Mouse (Mus musculus) ES-CJ7 (cell line): ENCODE data around the gene Pir.
A peak's percentile ranks its signal among the peaks of the same experiment; 100 is the strongest.

Source experiments
- DNase-seq: peaks from one replicate; pipeline ENCODE4 v3.0.0; 2011; ENCODE audit warnings: low read depth, low spot score

Pir gene

DNA sequence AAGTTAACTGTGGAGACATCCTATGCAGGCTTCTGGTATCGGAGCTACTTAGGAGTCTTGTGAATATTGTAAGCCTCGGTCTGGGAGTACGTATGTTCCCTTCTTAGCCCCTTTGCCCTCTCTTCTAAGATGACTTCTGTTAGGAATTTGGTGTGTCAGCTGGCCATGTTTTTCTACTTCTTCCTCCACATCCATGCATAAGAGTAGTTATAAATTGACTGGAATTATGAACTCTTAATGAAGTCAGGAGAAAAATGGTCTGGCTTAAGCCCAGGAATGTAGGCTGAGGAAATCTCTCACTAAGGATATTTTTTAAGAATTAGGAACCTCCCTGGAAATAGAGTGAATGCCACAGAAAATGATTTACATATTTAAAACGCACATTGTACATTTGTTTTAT, 69.4 kb downstream of the Pir start:
- DNase-seq = no peak

DNA sequence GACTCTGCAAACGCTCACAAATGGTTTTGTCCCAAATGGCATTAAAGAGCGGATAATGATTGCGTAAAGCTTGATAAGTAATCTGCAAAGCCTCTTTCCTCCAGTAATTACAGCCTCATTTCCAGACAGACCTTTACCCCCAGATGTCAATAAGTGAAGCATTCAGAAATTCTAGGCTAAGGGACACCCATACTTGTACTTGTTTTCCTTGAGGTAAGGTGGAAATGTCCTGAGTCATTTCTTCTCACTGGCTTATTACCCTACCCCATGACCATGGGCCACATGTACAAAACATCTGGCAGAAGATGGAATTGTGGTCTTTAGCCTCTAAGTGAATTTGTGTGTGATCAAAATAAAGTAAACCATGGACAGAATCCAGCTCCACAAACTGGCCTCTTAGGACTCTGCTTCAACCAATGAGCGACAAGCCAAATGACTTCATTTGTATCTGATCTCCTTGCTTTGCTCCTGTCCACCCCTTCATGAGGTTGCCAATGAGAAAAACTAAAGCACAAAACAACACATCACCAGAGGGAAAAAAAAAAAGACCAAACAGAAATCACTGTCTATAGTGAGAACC, 76.3 kb downstream of the Pir start:
- DNase-seq = no peak

DNA sequence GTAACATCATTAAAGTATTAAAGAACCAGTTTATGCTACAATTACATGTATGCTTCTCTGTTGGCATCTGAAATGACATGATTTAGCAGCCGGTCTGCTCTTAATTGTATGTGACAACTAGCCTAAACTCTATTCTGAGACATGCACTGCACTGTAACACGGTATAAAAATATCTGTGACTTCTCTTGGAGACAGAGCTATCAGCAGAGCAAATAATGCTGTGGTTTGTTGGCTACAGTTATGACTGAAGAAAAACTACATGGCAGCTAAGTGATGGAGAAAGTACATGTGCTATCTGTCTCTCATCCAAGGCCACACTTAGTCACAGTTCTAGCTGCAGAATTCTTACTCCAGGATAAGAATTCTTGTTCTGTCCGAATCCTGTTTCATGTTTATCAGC, 79.8 kb downstream of the Pir start:
- no peak for DNase-seq

DNA sequence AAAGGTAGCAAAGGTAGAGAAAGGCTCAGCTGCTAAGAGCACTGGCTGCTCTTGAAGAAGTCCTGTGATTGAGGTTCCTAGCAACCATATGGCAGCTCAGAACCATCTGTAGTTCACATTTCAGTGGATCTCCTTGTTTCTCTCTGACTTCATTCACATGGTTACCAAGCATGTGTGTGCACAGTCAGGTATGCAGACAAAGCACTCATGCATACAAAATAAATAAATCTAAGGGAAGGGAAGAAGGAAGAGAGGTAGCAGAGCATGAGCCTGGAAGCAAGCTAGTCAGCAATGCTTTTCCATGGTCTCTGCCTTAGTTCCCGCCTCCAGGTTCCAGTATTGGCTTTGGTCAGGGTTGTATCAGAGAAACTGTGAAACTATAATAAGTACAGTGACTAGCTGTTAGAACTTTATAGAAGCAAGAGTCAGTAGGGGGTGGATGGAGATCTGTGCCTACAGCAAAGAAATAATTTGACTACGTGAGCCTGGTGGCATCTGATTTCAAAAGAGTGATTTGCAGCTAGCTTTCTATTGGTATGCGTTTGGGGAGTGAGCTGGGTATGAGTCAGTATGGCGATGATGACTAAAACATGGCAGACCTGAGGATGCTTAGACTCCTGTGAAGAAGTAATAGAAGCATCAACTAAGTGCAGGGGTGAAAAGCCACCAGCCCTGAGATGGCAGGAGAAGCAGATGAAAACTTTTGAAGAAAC, 96.1 kb downstream of the Pir start:
- no peak for DNase-seq

DNA sequence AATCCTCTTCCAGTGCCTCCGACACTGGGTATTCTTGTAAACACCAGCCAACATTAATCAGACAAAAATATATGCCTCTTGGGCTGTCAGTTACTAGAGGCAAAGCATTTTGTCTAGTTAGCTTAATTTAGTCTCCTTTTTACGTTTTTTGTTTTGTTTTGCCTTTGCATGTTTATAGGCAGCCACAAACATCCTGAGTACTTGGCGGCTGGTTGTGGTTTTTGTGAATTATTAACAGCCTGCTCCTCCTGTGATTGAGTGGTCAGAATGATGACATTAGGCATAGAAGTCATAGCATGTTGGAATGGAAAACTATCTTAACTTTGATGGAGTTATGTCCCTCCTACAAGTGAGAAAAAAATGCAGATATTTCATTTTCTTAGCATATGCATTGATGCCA, 101.4 kb downstream of the Pir start:
- DNase-seq = no peak

DNA sequence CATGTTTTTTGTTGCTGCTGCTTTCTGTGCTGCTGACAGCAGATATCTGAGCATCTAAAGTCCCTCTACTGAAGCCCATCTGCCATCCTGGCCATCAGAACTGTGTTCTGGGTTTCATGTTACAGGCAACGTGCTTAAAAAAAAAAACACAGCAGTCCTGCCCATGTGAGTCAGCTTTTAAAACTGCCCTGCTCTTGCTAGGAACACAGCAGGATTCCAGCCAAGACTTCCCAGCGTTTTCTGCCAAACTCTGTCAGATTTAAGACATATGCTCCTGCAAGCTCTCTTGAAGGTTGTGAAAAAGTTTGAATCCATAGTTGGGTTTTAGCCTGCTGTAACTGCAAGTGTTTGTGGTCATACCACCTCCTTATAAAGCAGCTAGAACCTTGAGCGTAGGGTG, 103.9 kb downstream of the Pir start, which contains the start of gene Vegfd:
Gene Vegfd, plus strand, starts transcription at position 298 of the 400 bp plus-strand sequence.
- no peak for DNase-seq

DNA sequence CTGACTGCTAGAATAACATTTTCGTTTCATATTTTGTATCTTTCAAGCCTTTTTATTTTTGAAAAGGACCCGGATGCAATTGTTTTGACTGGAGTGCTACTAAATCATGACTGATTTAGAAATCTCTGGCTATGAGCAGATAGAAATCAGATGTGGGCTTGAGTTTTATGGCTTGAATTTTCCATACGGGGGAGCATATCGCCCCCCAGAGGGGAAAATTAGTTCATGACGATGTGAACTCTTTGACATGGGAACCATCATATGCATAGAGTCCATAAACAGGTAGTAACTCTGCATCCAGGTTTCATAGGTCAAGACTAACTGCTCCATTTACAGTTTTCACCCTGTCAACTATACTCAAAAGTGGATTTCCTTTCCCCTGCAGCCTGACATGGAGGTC, 105.4 kb downstream of the Pir start:
- DNase-seq = no peak

DNA sequence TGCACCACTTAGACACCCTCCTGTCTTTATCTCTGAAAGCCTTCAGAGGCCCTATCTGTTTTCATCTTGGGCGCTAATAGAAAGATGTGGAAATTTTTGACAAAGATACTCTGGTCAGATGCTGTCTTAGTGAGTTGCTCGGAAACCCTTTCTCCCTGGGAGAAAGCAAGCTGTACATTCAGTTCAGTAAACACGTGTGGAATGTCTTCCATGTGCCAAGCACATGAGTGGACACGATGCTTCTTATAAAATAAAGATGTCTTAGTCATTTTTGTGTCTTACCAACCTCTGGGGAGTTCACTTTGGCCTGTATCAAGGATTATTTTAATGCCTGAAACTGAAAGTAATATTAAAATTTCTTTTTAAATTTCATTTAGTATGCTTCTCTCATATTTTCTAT, 110.5 kb downstream of the Pir start:
- DNase-seq = no peak

DNA sequence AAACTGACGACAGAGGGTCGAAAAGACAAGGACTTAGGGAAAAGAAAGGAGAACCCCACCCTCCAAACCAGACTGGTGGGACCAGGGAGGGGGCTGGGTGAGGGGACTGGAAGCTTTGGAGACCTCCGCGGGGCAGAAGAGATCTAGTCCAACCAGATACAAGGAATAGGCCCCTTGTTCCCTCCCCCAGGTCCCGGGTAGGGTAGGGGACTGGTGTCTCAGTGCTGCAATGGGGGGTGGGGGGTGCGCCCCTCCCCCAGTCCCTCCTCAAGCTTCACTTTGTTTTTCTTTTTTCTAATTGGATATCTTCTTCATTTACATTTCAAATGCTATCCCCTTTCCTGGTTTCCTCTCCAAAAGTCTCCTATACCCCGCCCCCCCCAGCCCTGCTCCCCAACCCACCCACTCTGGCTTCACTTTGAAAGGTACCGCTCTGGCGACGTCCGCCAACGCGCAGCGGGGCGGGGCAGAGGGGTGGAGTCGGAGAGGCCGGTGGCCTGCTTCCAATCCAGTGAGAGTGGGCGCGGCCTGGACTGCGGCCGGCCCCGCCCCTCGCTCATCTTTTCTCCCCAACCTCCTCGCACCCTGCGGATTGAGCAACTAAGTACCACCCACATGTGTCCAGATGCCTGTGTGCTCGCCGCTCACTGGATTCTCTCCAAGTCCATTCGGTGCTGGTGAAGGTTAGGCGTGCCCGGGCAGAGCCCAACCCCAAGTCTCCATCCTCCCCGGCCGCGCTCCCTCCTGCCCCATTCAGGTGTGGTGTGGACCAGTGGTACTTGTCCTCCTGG, 112.6 kb downstream of the Pir start:
- DNase-seq = peak; percentile 94

DNA sequence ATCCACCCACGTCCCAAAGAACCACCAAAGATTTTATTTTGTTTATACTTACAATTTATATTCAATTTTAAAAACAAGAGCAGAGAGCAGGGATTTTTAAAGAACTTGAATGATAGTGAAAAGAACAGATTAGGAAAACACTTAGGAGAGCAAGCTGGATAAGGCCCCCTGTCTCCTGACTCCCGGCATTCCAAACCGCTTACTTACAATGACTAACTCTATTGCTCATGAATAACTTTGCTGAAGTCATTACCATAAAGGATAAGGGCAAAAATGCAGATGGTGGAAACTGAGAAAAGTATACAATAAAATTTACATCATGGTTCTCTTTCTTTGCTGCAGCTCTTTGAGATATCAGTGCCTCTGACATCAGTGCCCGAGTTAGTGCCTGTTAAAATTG, 124.9 kb downstream of the Pir start:
- DNase-seq = no peak

DNA sequence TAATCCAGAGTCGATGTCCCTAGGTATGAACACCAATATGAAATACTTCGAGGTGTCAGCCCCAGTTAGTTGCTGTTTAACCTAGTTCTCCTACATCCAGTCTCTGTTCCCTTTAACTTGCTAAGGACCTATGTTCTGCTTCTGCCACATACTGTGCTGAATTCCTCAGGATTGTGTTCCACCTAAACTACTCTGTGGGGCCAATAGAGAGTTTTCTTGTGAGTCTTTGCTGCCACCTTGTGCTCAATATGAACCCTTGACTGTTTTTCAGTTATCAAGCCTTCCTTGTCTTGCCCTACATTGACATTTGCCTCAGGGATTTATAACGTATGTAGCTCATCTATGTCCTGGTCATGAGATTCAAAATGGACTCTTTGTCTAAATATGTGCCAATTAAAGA, 129.3 kb downstream of the Pir start:
- DNase-seq = peak; percentile 35

DNA sequence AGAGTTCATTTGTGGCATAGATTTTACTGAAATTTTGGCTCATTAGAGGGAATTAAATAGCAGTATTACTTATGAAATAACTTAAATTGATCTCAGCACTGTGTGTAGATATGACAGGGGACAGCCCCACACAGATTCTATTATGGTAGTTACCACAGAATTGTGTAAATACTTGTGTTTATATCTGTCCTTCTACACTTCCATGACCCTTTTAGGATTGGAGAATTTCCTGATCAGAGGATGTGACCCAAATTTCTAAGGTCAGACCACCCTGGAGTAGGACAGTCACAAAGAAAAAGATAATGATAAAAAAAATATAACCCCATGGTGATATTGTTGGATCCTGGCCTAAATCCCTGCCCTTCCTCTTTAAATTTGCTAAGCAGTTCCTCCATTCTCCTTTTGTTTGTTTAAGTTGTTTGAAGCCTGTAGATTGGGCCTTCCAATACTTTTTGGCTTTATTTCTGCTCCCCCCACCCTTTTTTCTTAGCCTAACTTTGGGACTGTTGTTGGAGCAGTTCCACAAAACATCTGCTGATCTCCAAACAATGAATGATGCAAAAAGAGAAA, 136.0 kb downstream of the Pir start:
- DNase-seq = no peak

DNA sequence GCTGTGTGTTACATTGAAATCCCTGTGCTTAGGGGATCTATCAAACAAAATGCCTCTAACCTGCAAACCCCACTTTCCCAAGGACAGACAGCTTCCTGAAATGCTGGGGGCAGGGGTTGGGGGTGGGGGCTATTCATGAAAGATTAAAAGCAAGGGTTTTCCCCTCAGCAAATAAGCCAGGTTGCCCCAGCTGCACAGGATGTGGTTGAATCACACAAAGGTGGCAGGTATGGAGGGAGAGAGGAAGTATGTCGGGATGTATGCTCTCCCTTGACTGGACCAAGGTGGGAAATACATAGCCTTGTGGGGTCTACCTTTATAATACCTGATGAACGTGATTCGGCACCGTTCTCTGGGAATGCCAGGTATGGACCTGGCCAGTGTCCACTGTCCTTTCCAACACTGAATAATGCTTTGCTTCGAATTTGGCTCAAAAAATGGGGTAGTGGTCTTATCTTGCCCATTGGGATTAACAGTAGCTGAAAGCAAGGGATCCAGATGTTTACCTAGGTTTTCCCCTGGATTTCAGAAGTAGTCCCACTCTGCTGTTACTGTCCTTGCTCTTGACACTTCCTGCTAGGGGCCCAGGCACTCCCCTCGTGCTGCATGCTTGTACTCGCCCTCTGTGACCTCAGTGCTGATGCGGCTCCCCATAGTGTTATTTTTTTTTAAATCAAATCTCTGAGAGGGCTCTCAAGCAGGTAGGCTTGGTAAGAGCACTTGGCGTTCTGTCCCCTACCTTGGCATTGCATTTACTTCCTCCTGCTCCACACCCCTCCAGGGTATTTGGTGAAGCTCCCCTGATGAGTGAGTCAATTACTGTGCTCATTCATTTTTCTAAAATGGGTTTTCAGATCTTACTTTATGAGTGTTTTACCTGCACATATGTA, 137.2 kb downstream of the Pir start:
- DNase-seq = no peak

DNA sequence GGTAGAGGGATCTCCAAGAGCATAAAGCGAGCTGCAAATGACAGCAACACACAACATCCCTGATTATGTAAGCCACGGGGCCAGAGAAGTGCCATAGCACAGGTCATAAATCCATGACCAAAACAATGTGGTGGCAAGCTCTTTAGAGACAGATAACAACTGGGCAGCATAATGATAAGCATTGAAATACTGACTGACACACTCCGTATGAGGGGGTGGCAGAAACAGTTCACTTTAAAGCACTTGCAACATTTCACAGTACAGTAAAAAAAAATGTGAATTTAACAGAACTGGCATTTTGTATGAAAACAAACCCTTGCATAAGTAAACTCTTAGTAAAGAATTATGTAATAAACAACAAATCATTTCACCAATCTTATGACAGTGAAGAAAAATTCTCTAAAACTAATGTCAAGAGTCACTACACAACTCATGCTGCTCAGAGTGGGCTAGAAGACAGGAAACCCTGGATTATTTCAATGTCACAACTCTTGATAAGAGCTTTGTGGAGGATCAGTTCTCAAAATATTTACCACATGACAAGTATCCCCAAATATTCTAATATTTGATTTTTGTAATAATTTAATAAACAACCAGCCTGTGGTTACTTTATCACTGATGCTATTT, 139.2 kb downstream of the Pir start:
- no peak for DNase-seq

DNA sequence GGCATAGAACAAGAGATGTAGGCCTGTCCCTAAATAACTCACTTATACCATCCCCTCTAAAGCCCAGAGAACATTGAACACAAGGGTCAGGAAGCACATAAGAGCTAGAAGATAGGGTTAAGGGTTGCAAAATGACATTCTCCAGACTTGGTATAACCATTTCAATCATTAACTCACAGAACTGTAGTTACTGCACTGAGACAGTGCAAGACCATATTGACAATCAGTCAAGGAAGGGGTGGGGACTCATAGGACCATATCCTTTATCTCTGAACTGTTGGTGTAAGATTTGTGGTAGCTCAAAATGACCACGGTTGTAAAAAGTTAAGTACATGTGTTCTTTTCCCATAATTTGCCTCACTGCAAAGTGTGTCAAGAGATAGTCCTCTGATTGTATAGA, 141.4 kb downstream of the Pir start:
- DNase-seq = no peak

DNA sequence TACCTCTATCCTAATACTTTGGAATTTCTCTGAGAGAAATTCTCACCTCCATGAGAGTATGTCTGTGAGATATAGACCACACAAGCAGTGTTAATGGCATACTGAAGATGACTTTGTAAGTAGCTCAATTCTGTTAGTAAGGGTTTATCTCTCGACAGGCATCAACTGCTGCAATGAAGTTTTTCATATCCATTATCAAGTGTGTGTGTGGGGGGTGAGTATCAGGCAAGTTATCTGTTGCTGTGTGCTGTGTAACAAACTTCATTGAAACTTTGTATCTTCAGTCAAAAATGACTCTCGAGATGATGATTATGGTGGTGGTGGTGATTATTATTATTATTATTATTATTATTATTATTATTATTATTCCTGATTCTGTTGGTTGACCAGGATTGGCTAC, 147.6 kb downstream of the Pir start:
- no peak for DNase-seq

DNA sequence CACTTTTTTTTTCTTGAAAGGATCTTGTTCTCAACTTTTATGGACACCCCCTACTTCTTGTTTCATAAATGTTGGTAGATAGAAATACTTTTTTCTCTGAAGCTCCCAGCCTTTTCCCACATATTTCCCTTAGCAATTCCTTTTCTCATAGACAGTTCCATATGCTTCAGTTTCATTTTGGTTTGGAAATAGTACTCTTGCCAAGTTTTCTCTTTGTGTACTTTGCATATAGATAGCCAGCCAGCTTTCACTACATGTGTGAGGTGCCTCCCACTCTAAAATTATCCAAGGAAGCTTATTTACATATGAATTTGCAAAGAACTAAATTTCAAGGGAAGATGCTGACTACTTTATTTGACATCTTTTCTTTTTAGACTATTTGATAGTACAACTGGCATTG, 148.8 kb downstream of the Pir start:
- no peak for DNase-seq

DNA sequence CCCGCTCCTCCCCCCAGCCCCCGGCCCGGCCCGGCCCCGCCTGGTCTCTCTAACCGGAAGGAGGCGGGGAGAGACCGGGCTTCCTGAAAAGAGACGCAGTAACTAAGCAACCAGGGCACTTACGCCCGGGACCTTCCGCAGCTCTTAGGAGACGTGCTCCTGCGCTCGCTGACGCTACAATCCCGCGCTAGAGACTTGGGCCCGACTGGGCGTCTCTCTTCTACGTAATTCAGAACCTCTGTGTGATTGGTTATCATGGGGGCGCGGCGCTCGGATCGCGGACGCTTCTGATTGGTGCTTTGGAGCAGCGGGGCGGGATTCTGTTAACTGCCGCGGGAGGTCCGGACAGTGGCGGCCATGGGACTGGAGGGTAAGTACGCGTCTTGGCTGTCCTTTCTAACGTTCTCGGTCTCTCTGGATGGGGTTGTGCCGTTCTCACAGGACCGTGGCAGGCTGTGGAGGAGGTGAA, 150.3 kb downstream of the Pir start, which contains the start of gene Piga:
Gene Piga, plus strand, starts transcription at position 317 of the 469 bp plus-strand sequence.
- peak; percentile 96 for DNase-seq

DNA sequence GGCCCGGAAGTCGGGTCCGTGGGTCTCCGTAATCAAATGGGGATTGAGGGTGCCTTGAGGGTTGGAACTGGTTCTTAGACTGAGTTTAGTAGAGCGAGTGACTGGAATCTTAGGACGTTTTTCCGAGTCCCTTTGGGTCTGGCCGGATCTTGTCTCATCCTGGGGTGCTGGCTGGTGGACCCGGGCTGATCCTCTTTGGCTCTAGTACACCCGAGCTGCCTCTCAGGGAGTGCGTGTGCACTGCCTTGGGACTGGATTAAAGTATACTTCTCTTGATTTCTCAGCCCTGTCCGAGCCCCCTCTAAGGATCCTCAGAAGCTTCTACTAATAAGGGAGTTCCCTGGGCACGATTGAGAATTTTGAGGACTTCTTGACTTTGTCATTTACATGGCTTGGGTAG, 150.8 kb downstream of the Pir start:
- no peak for DNase-seq

DNA sequence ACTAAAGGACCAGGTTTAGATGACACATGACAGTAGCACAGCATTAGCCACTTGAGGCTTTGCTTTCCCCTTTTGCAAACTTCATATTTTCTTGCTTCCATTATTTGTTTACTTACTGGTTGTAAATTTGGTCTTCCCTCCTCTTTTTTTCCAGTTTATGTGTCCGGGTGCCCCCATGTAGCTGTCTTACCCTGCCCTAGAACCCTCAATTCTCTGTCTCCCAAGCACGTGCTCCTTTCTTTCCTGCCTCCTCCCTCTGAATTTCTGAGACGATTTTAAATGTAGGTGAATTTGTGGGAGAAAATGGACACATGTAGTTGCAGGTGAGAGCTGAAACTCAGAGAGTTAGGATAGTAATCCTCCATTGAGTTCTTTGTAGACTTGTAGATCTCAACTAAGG, 151.3 kb downstream of the Pir start:
- no peak for DNase-seq
